Mouse (Mus musculus) splenic B cell, adult 2 months (primary cell): ENCODE results near the gene Rcor1.
A peak's percentile ranks its signal among the peaks of the same experiment; 100 is the strongest.

Source experiments
- DNase-seq: peaks from one replicate; pipeline ENCODE4 v3.0.0-alpha.2; 2011; ENCODE audit warnings: low read depth, low spot score
- H3K27me3 ChIP-seq: 2 replicates; pipeline ENCODE4 v1.6.1; 2012; ENCODE audit warnings: mild to moderate bottlenecking, low read length, moderate library complexity, mixed read lengths; ENCODE audit not compliant: control insufficient read depth, poor library complexity, insufficient read depth, severe bottlenecking
- H3K36me3 ChIP-seq: 2 replicates; pipeline ENCODE4 v1.6.1; 2012; ENCODE audit warnings: mild to moderate bottlenecking, low read length, moderate library complexity, mixed read lengths; ENCODE audit not compliant: control insufficient read depth, poor library complexity, insufficient read depth, severe bottlenecking

Rcor1 gene

DNA sequence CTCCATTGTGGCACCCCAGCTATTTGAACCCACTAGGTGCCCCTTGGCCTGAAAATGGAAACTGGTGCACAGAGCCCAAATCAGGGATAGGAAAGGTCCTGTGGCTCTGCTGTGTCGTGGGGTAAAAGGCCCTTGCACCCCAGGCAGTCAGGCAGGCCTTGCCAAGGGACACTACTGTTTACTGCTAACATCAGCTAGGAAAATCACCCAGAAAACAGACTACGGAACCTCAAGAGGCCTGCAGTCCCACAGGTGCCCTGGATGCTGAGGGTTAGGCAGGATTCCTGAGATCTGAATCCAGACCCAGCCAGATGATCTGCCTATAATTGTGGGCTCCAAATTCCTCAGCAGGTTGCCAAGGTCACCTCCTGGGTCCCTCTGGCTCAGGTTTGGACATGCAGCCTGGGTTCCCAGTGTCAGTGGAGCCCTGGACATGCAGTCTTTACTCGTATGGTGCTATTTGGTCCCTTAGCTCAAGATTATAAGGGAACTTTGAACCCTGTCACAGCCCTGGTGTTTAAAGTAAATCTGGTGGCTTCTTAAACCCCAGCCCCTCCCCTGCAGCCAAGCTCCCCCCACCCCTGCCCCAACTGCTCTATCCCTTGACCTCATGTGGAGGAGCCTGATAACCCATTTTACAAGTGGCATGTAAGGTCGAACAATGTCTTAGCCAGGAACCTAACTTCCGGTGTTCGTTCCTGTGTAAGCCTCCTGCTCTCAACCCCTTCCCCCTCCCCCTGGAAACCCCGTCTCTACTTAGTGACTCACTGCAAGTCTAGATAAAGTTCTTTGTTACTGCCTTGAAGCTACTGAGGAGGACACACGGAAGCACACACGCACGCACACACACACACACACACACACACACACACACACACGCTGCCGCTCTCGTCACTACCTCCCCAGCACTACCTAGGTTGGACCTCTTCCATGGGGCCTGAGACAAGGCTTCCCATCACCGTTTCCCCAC lies 31.7 kb upstream of the Rcor1 start:
- Histone ChIP-seq H3K36me3 (no peaks in the 10 kb centered on the region), H3K27me3 (no peaks in the 10 kb centered on the region)
- DNase-seq: peak; percentile 52

- DNase-seq: no peak
- Histone ChIP-seq H3K27me3 (no peaks in the 10 kb centered on the region), H3K36me3 (no peaks in the 10 kb centered on the region)
Observed at GRCm38 (mm10) chr12:111008500-111009490, 30.4 kb upstream of the Rcor1 start.

GRCm38 (mm10) chr12:111009615-111010257 lies 29.4 kb upstream of the Rcor1 start:
- no peak for DNase-seq
- Histone ChIP-seq H3K36me3 (no peaks in the 10 kb centered on the region), H3K27me3 (no peaks in the 10 kb centered on the region)

- DNase-seq: no peak
- Histone ChIP-seq H3K27me3 (no peaks in the 10 kb centered on the region), H3K36me3 (no peaks in the 10 kb centered on the region)
Observed at GRCm38 (mm10) chr12:111016807-111017206, 22.3 kb upstream of the Rcor1 start.

DNA sequence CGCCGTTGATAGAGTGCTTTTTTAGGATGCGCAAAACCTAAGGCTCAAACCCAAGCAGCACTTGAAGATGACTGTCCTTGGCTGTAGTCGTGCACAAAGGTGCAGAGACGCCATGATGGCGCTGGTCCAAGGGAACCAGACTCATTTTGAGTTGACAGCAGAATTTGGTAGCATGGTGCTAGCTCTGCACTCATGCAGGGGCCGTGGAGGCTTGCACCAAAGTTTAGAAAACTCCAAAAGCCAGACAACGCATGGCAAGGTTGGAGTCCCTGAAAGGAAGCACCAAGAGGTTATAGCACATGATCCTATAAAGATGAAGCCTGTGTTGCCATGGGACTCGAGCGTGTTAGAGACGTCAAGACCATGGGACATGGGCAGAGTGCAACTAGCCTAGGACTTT lies 21.1 kb upstream of the Rcor1 start:
- H3K27me3 ChIP-seq: no peaks in the 10 kb centered on the region
- DNase-seq: no peak
- H3K36me3 ChIP-seq: no peaks in the 10 kb centered on the region

DNA sequence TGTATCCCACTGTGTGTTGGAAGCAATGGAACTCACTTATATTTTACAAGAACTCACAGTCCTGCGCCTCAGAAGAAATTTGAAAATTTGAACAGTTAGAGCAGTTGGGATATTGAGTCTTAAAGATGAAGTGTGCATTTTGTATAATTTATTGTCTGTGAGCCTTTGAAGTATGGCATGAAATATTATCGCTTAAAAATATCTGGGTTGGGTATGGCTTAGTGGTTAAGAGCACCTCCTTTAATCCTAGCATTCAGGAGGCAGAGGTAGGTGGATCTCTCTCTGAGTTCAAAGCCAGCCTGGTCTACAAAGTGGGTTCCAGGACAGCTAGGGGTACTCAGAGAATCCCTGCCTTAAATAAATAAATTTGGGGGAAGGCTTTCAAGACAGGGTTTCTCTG lies 20.1 kb upstream of the Rcor1 start:
- Histone ChIP-seq H3K36me3 (no peaks in the 10 kb centered on the region), H3K27me3 (no peaks in the 10 kb centered on the region)
- DNase-seq: no peak

- no peak for DNase-seq
- H3K27me3 ChIP-seq: no peaks in the 10 kb centered on the region
- no peaks in the 10 kb centered on the region for H3K36me3 ChIP-seq
Observed at GRCm38 (mm10) chr12:111021138-111021537, 18.0 kb upstream of the Rcor1 start.

GRCm38 (mm10) chr12:111021577-111021976 lies 17.6 kb upstream of the Rcor1 start:
- H3K36me3 ChIP-seq: no peaks in the 10 kb centered on the region
- H3K27me3 ChIP-seq: no peaks in the 10 kb centered on the region
- no peak for DNase-seq

DNA sequence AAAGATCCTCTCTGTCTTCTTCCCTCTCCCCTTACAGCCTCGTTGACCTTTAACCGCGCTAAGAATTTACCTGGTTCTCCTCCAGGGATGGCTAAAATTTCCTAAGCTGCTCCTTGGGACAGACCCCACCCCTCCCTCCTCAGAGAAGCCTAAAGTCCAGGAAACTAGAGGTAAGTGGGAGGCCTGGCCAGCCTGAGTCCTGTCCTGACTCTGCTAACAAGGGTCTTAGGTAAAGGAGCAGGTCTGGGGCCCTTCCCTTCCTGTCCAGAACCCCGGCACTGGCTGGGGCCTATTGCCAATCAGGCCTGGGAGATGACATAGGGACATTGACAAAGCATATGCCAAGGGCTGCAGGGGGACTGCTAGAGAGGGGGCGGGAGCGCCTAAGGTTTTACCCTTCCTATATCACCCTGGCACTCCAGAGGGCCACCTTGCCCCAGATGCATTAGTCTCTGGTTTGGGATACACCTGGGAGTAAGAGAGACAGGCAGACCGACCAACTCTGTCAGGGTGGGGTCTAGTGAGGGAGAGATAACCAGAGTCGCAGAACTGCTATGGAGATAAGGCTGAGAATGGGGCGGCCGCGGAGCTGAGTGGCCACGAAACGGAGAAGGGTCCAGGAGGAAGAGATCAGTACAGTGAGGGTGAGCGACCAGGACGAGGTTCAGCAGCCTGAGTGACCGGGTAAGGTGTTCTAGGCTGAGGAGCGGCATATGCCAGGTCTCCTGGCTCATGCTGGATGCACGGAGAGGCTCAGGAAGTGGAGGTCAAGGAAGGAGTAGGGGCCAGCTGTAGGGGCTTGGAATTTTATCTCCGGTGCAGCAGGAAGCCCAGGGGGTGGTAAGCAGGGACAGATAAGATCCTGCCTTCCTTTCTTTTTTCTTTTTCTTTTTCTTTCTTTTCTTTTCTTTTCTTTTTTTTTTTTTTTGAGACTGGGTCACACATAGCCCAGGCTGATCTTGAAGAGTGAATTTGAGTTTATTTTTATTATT lies 10.7 kb upstream of the Rcor1 start:
- no peak for DNase-seq
- Histone ChIP-seq H3K27me3 (no peaks in the 10 kb centered on the region), H3K36me3 (no peaks in the 10 kb centered on the region)

DNA sequence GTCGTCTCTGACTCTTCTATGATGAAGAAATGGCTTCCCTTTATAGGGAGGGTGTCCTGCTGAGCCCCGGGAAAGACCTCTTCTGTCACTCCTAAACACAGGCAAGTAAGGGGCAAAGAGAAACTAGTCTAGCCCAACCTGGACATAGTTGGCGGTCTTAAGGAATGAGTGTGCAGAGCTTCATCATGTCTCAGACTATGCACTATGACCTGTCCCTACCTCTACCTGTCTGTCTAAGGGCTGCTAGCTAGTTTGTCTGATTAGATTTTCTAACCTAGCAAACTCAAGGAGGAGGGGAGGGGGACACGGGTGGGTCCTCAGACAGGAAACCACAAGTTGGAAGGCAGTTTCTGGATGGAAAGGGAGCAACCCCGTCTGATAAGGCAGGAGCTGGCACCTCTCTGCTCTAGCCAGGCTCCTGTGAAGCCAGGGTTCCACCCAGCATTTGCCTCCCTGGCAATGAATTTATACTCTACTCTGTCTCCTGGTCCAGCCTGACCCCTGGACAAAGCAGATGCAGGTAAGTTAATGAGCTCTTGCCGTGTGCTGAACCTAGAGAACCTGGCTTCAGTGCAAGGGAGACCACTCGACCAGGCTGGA lies 9.8 kb upstream of the Rcor1 start:
- no peaks in the 10 kb centered on the region for H3K27me3 ChIP-seq
- H3K36me3 ChIP-seq: no peaks in the 10 kb centered on the region
- no peak for DNase-seq

GRCm38 (mm10) chr12:111032839-111033238 lies 6.3 kb upstream of the Rcor1 start:
- Histone ChIP-seq H3K36me3 (no peaks in the 10 kb centered on the region), H3K27me3 (no peaks in the 10 kb centered on the region)
- DNase-seq: no peak

- no peaks in the 10 kb centered on the region for H3K36me3 ChIP-seq
Observed at GRCm38 (mm10) chr12:111035182-111035824, 3.8 kb upstream of the Rcor1 start.

DNA sequence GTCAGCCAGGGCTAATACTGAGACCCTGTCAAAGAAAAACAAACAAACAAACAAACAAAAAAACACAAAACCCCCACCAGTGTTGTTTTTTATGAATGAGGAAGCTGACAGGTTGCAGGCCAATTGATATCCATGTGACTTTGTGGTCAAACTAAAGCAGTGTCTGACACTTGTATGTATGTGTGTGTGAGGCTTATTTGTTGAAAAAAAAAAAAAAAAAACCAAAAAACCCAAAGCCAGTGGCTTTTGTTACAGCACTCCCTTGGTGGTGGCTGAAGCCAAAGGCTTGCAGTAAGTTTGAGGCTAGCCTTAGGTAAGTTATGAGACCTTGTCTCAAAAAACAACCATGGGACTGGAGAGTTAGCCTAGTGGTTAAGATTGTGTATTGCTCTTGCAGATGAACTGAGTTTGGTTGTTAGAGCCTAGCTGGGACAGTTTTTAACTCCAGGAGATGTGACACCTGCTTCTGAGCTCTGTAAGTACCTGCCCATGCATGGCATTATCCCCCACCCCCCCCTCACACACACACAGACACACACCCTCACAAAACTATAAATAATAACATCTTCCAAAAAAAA lies 2.9 kb upstream of the Rcor1 start:
- no peaks in the 10 kb centered on the region for H3K36me3 ChIP-seq
- peak; percentile 57 for DNase-seq
- no peaks in the 10 kb centered on the region for H3K27me3 ChIP-seq

More at GRCm38 (mm10) chr12:111035182-111035824, 3.8 kb upstream of the Rcor1 start:
- H3K27me3 ChIP-seq: no peaks in the 10 kb centered on the region
- peak; percentile 82 for DNase-seq
